Mouse (Mus musculus) E14TG2a.4 (cell line): ENCODE measurements around the gene Ccnl2.

Experiments used
- H3K27me3 ChIP-seq: 2 replicates; pipeline ENCODE4 v1.6.1; 2014; ENCODE audit warnings: low read length, control low read depth; ENCODE audit not compliant: insufficient read depth
- H3K36me3 ChIP-seq: 2 replicates; pipeline ENCODE4 v1.6.1; 2014; ENCODE audit warnings: low read length, control low read depth; ENCODE audit not compliant: insufficient read depth
- H3K4me1 ChIP-seq: replicated peaks from 2 replicates; pipeline ENCODE4 v1.6.1; 2014; ENCODE audit warnings: low read depth, low read length, control low read depth
- H3K4me3 ChIP-seq: replicated peaks from 2 replicates; pipeline ENCODE4 v1.5.1; 2014; ENCODE audit warnings: mild to moderate bottlenecking, low read length
- H3K9me3 ChIP-seq: 2 replicates; pipeline ENCODE4 v1.6.1; 2014; ENCODE audit warnings: low read length, control low read depth
- CTCF ChIP-seq: conservative IDR thresholded peaks from 2 replicates; pipeline ENCODE4 v1.5.1; 2014; ENCODE audit warnings: low read length
- NANOG ChIP-seq: IDR thresholded peaks from 2 replicates; pipeline ENCODE4 v1.6.1; 2014; ENCODE audit warnings: borderline replicate concordance, low read length, mixed read lengths
- POU5F1 ChIP-seq: IDR thresholded peaks from 2 replicates; pipeline ENCODE4 v1.6.1; 2014; ENCODE audit warnings: low read length, borderline replicate concordance

Gene Ccnl2

DNA sequence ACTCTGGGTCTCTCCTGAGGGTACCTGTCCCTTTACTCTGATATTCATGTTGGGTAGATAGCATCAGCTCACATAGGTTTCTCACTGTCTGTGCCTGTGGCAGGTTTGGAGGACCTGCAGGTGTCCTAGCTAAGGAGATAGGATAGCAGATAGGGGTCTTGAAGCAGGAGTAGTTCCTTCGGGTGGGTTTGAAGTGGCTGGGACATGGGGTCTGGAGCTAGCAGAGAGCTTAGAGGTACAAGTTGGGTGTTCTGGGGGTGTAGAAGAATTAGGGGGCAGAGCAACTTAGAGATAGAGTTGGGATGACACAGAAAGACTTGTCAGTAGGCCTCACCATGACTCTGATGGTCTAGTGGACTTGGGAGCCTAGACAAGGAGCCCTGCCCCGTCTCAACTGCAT is 37.1 kb downstream of the Ccnl2 start:
- Histone ChIP-seq H3K9me3 (no peaks in the 10 kb centered on the region), H3K36me3 (peaks cover 17% of the 10 kb centered on the region; the same call in 1 of the 2 replicates), H3K4me1 (peaks cover 41% of the 10 kb centered on the region), H3K4me3 (no peak overlapping the region), H3K27me3 (0 out of 2 replicates have a peak, but pooled peaks cover 4% of the 10 kb centered on the region)
- TF ChIP-seq CTCF = no peak
- TF ChIP-seq NANOG = no peak
- TF ChIP-seq POU5F1 = no peak

GRCm38 (mm10) chr4:155849792-155850451 is 37.6 kb downstream of the Ccnl2 start:
- Histone ChIP-seq H3K4me3 (no peak overlapping the region), H3K4me1 (peaks cover 47% of the 10 kb centered on the region), H3K27me3 (0 out of 2 replicates have a peak, but pooled peaks cover 4% of the 10 kb centered on the region), H3K9me3 (no peaks in the 10 kb centered on the region), H3K36me3 (peaks cover 22% of the 10 kb centered on the region)
- TF ChIP-seq CTCF = no peak
- TF ChIP-seq POU5F1 = no peak
- no peak for TF ChIP-seq NANOG

- H3K36me3 ChIP-seq = peaks cover 36% of the 10 kb centered on the region
- H3K4me3 ChIP-seq = no peak overlapping the region
- H3K27me3 ChIP-seq = no peaks in the 10 kb centered on the region
- TF ChIP-seq NANOG = no peak
- H3K4me1 ChIP-seq = peaks cover 49% of the 10 kb centered on the region
- no peaks in the 10 kb centered on the region for H3K9me3 ChIP-seq
These were observed 39.1 kb downstream of the Ccnl2 start for GRCm38 (mm10) chr4:155851368-155851767.

DNA sequence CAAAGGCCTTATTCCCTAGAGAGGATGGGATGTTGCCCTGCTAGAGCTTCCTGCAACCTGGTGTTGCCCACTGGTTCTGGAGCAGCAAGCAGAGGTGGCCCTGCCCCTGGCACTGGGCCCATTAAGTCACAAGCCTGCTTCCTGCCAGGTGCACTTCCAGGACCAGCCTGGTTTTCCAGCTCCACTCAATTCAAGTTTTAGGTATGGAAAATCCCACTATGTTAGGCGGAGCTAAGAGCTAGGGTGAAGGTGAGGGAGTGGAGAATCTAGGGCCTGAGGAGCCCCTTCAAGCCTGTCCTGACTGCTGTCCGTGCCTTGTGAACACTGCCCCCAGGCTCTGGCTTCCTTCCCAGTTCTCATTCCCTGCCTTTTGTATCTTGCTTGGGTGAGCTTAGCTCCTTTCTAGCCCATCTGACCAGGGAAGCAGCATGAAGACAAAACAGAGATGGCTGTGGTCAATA is 39.7 kb downstream of the Ccnl2 start:
- H3K27me3 ChIP-seq = no peaks in the 10 kb centered on the region
- H3K4me1 ChIP-seq = peaks cover 47% of the 10 kb centered on the region
- no peaks in the 10 kb centered on the region for H3K9me3 ChIP-seq
- no peak overlapping the region for H3K4me3 ChIP-seq
- TF ChIP-seq NANOG = no peak
- no peak for TF ChIP-seq POU5F1
- no peak for TF ChIP-seq CTCF
- peaks cover 42% of the 10 kb centered on the region for H3K36me3 ChIP-seq

DNA sequence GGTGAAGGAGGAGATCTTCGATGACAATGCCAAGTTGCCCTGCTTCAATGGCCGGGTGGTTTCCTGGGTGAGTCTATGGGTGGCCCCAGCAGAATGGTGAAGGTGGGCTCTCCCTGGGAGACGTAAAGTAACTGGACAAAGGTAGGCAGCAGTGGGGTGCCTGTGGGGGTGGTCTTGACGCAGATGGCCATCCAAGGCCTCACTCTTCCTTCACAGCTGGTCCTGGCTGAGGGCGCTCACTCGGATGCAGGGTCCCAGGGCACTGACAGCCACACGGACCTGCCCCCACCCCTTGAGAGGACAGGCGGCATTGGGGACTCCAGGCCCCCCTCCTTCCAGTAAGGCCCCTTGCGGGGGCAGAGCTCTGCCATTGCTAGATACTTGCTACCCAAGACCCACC is 41.1 kb downstream of the Ccnl2 start:
- H3K4me1 ChIP-seq = peaks cover 40% of the 10 kb centered on the region
- TF ChIP-seq CTCF = no peak
- no peak for TF ChIP-seq POU5F1
- no peak for TF ChIP-seq NANOG
- H3K4me3 ChIP-seq = no peak overlapping the region

GRCm38 (mm10) chr4:155854991-155855390 is 42.7 kb downstream of the Ccnl2 start:
- peaks cover 31% of the 10 kb centered on the region for H3K4me1 ChIP-seq
- no peaks in the 10 kb centered on the region for H3K9me3 ChIP-seq
- no peak for TF ChIP-seq CTCF
- TF ChIP-seq POU5F1 = no peak
- TF ChIP-seq NANOG = no peak
- H3K36me3 ChIP-seq = peaks cover 65% of the 10 kb centered on the region
- no peaks in the 10 kb centered on the region for H3K27me3 ChIP-seq
- no peak overlapping the region for H3K4me3 ChIP-seq

More for the DNA sequence above, 41.1 kb downstream of the Ccnl2 start:
- H3K36me3 ChIP-seq = peaks cover 56% of the 10 kb centered on the region
- H3K9me3 ChIP-seq = no peaks in the 10 kb centered on the region
- no peaks in the 10 kb centered on the region for H3K27me3 ChIP-seq

DNA sequence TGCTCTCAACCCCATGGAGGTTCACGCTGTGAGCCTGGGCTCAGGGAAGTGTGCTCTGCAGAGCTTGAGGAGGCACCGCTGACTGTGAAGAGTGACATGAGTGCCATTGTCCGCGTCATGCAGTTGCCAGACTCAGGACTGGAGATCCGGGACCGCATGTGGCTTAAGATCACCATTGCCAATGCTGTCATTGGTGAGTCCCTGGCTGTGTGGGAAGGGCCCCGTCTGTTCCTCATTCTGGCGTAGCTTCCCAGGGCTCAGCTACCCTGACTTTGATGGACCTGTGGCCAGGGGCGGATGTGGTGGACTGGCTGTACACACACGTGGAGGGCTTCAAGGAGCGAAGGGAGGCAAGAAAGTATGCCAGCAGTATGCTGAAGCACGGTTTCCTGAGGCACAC is 43.8 kb downstream of the Ccnl2 start:
- no peaks in the 10 kb centered on the region for H3K27me3 ChIP-seq
- no peaks in the 10 kb centered on the region for H3K9me3 ChIP-seq
- peaks cover 37% of the 10 kb centered on the region for H3K4me1 ChIP-seq
- no peak overlapping the region for H3K4me3 ChIP-seq
- H3K36me3 ChIP-seq = peaks cover 76% of the 10 kb centered on the region
- TF ChIP-seq CTCF = no peak
- no peak for TF ChIP-seq NANOG
- no peak for TF ChIP-seq POU5F1

DNA sequence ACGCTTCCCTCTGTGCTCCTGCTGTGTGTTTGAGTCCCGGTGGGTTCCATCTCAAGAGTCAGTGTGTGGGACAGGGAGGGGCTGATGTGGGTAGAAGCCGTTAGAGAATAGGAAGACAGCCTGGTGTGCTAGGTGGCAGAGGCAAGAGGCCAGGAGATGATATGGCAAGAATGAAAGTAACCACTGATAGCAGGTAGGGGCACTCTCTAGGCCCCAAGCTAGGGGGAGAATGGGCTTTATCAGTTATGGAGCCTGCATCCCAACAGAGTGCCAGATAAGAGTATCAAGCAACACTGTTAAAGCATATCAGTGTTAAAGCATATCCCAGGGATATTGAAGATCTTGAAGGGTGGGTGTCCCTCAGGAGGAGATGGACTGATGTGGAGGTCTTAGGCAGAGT is 44.6 kb downstream of the Ccnl2 start:
- Histone ChIP-seq H3K9me3 (no peaks in the 10 kb centered on the region), H3K36me3 (peaks cover 81% of the 10 kb centered on the region), H3K4me3 (no peak overlapping the region), H3K27me3 (no peaks in the 10 kb centered on the region), H3K4me1 (peaks cover 34% of the 10 kb centered on the region)
- TF ChIP-seq CTCF = no peak

DNA sequence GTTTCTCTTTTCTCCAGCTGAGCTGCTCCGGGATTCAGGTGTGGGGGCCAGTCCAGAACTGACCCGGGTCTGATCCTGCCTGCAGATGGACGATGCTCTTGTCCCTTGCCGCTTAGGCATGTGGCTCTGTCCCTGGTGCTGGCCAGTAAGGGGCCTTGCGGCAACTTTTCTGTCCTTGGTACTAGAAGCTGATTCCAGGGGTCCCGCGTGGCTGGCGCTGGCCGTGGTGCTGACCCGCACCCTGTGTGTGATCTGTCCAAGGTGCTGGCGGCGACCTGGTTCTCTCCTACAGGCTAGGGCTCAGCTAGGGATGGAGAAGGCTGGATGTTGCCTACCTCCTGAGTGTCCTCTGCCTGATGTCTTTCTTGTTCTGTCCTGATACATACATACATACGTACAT is 47.0 kb downstream of the Ccnl2 start:
- H3K36me3 ChIP-seq = peaks cover 72% of the 10 kb centered on the region
- H3K27me3 ChIP-seq = no peaks in the 10 kb centered on the region
- TF ChIP-seq NANOG (no peak), CTCF (no peak), POU5F1 (no peak)
- H3K9me3 ChIP-seq = no peaks in the 10 kb centered on the region
- peaks cover 25% of the 10 kb centered on the region for H3K4me1 ChIP-seq
- no peak overlapping the region for H3K4me3 ChIP-seq
